Comparison of ENCODE assay signal across 8 mouse cellular contexts in the genomic region with DNA sequence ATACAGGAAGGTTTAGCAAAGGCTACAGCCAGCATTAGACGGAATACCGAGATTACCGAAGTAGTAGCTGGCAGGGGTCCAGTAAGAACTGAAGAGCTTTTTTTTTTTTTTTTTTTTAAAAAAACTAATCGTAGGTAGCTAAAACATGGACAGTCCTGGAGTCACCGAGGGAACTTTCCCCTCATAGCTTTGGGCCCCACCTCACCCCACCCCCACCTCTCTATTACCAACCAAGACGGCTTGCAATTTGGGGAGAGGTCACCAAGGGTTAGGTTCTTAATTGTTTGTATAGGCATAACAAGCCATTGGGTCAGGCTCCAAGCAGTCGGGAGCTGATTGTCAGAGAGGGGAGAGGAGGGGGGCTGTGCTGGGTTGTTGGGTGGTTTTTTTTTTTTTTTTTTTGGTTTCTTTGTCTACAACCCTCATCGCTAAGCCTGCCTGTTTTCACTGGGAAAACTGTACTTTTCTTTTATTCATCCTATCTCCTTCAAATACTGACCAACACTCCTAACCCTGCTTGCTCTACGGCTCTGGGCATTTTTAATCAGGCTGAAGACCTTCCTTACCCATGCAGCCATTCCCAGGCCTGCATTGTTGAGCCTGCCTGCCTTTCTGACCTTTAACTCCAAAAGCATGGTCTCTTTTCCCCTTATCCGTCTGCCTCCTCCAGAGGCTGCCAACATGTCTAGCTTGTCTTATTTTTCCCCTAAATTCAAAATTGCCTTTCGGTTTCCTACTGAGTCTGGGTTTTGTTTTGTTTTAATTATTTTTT. TPM values are rescaled to one million over a fixed set of nuclear protein-coding genes. Genes with fewer than 3 reads are reported as not detected.
A peak's percentile ranks its signal among the peaks of the same experiment; 100 is the strongest.
DNase-seq lines count a peak whose midpoint lies in the region; ATAC-seq lines count a peak whose summit lies in the region.

No protein-coding gene starts in this region.

- H3K4me3 ChIP-seq in heart, embryonic 10.5 days: peak overlapping the region; percentile 80
- H3K4me3 ChIP-seq in hindbrain, embryonic 10.5 days: peak overlapping the region; percentile 69
- H3K4me3 ChIP-seq in midbrain, embryonic 12.5 days: peak overlapping the region; percentile 59

- H3K4me2 ChIP-seq in midbrain, embryonic 12.5 days (replicated peaks): peak overlapping the region; percentile 72

- H3K27me3 ChIP-seq in heart, embryonic 10.5 days (ENCODE audit: insufficient read depth, poor library complexity, severe bottlenecking): no peaks in the 10 kb centered on the region
- no peaks in the 10 kb centered on the region for H3K27me3 ChIP-seq in hindbrain, embryonic 10.5 days (ENCODE audit: insufficient read depth, poor library complexity, severe bottlenecking)
- no peaks in the 10 kb centered on the region for H3K27me3 ChIP-seq in midbrain, embryonic 12.5 days

- peak; percentile 80 for DNase-seq in heart, embryonic 10.5 days (ENCODE audit: low spot score)
- DNase-seq in heart, adult 8-10 months (ENCODE audit: low spot score): no peak
- DNase-seq in WW6 (ENCODE audit: low read depth, low spot score): peak; percentile 67
- DNase-seq in hindbrain, embryonic 10.5 days (ENCODE audit: low spot score): peak; percentile 80
- DNase-seq in gastrocnemius, adult 8-10 months (ENCODE audit: low spot score in 2 of 2): no peak
- DNase-seq in spleen, adult 12 weeks (ENCODE audit: low spot score): no peak
- DNase-seq in ovary, postnatal 14 days (ENCODE audit: low spot score): no peak

- H3K4me1 ChIP-seq in heart, embryonic 10.5 days: peaks cover 26% of the 10 kb centered on the region; the same call in 1 of the 2 replicates
- H3K4me1 ChIP-seq in hindbrain, embryonic 10.5 days (replicated peaks): peaks cover 50% of the 10 kb centered on the region
- peaks cover 14% of the 10 kb centered on the region for H3K4me1 ChIP-seq in midbrain, embryonic 12.5 days

- H3K9ac ChIP-seq in midbrain, embryonic 12.5 days (replicated peaks): peak overlapping the region; percentile 79

- H3K36me3 ChIP-seq in heart, embryonic 10.5 days: peaks cover 17% of the 10 kb centered on the region
- peaks cover 22% of the 10 kb centered on the region for H3K36me3 ChIP-seq in hindbrain, embryonic 10.5 days
- 0 out of 2 replicates have a peak, but pooled peaks cover 6% of the 10 kb centered on the region for H3K36me3 ChIP-seq in midbrain, embryonic 12.5 days

- H3K9me3 ChIP-seq in heart, embryonic 10.5 days: no peaks in the 10 kb centered on the region
- no peaks in the 10 kb centered on the region for H3K9me3 ChIP-seq in hindbrain, embryonic 10.5 days
- H3K9me3 ChIP-seq in midbrain, embryonic 12.5 days: no peaks in the 10 kb centered on the region

- WGBS in heart, embryonic 10.5 days: 5% methylated on average over 11 of the region's 11 CpGs
- WGBS in hindbrain, embryonic 10.5 days: under 1% methylated on average over 11 of the region's 11 CpGs
- WGBS in midbrain, embryonic 12.5 days: under 1% methylated on average over 11 of the region's 11 CpGs

- ATAC-seq in midbrain, embryonic 12.5 days (ENCODE audit: low FRiP score, low read depth): peak; percentile 47

- peak overlapping the region; percentile 99 for H3K27ac ChIP-seq in heart, embryonic 10.5 days
- H3K27ac ChIP-seq in hindbrain, embryonic 10.5 days: peak overlapping the region; percentile 99
- peak overlapping the region; percentile 96 for H3K27ac ChIP-seq in midbrain, embryonic 12.5 days (replicated peaks)

RNA-seq across cellular contexts. Expression of a gene that starts 0.8 kb away (rescaled TPM):
- 94.9 and 96.4 TPM in 2 replicates for polyA plus RNA-seq in heart, embryonic 10.5 days (2016; fragmentation: Nextera tagmentation; extraction: Ambion mirVana)
- under 1 TPM; 0.28 to 0.46 (median 0.37) TPM for total RNA-seq in heart, adult 8-10 months (2022)
- polyA plus RNA-seq in hindbrain, embryonic 10.5 days (2016; fragmentation: Nextera tagmentation; extraction: Ambion mirVana): 67.8 and 105 TPM in 2 replicates
- 58.1 and 58.5 TPM in 2 replicates for polyA plus RNA-seq in midbrain, embryonic 12.5 days (2016; fragmentation: Nextera tagmentation; extraction: Ambion mirVana)
- total RNA-seq in gastrocnemius, adult 8-10 months (2022): under 1 TPM; 0.19 to 0.88 (median 0.29) TPM

Comparison
In these comparisons a context has a peak if more than half of its experiments do, and no peak if none do; other contexts are left out.
1. DNase-seq: peak in heart, embryonic 10.5 days (single experiment), WW6 (single experiment) and hindbrain, embryonic 10.5 days (single experiment); none in heart, adult 8-10 months (single experiment), gastrocnemius, adult 8-10 months (0 of 2), spleen, adult 12 weeks (single experiment) and ovary, postnatal 14 days (single experiment).
2. Peak in every context shown above with its lines, with median percentiles within 50 percentile points of each other: H3K27ac ChIP-seq and H3K4me3 ChIP-seq.